Mouse (Mus musculus) neural tube, embryonic 15.5 days (tissue): Measurements from ENCODE around the gene Pdzd2. TPM values are rescaled to one million over a fixed set of nuclear protein-coding genes. Genes with fewer than 3 reads are reported as not detected.

Experiments
- ATAC-seq: fragments of 200-750 bp; cut with Nextera tagmentation; 2 replicates; pipeline ENCODE4 v1.8.0; 2017; ENCODE audit warnings: mild to moderate bottlenecking, moderate TSS enrichment, moderate library complexity; ENCODE audit not compliant: low FRiP score
- H3K27ac ChIP-seq: fragments of 300-500 bp; sonication (generic); replicated peaks from 2 replicates; pipeline ENCODE4 v1.5.1; 2015; ENCODE audit warnings: mild to moderate bottlenecking, inconsistent platforms
- H3K27me3 ChIP-seq: fragments of 300-500 bp; sonication (generic); replicated peaks from 2 replicates; pipeline ENCODE4 v1.6.1; 2015; ENCODE audit warnings: inconsistent platforms
- H3K36me3 ChIP-seq: fragments of 300-500 bp; sonication (generic); 2 replicates; pipeline ENCODE4 v1.6.1; 2015; ENCODE audit warnings: inconsistent platforms
- H3K4me1 ChIP-seq: fragments of 300-500 bp; sonication (generic); 2 replicates; pipeline ENCODE4 v1.6.1; 2015; ENCODE audit warnings: inconsistent platforms
- H3K4me2 ChIP-seq: fragments of 300-500 bp; sonication (generic); 2 replicates; pipeline ENCODE4 v1.6.1; 2015; ENCODE audit warnings: inconsistent platforms, mild to moderate bottlenecking, moderate library complexity
- H3K4me3 ChIP-seq: fragments of 300-500 bp; sonication (generic); replicated peaks from 2 replicates; pipeline ENCODE4 v1.5.1; 2015; ENCODE audit warnings: mild to moderate bottlenecking, inconsistent platforms
- H3K9ac ChIP-seq: fragments of 300-500 bp; sonication (generic); replicated peaks from 2 replicates; pipeline ENCODE4 v1.6.1; 2015; ENCODE audit warnings: mild to moderate bottlenecking, inconsistent platforms
- H3K9me3 ChIP-seq: fragments of 300-500 bp; sonication (generic); replicated peaks from 2 replicates; pipeline ENCODE4 v1.6.1; 2016; ENCODE audit warnings: inconsistent platforms
- WGBS: fragments of 180-500 bp; shearing (Covaris S2); methylation state at CpG from one replicate; pipeline ENCODE4 v1.1.7; 2015; ENCODE audit warnings: mixed read lengths; 5-methylcytosine and 5-hydroxymethylcytosine counted together
- polyA plus RNA-seq: library from polyadenylated mRNA; unstranded; fragments of >200 nt; fragmentation: Nextera tagmentation; extraction: Ambion mirVana; gene quantifications from 2 replicates; pipeline ENCODE4 v1.2.1, GENCODE M21; 2015

The Pdzd2 gene
- polyA plus RNA-seq, 1 experiment from 2014 or later = 16.7 TPM

- Histone ChIP-seq H3K4me3 (no peak overlapping the region), H3K27ac (no peak overlapping the region), H3K4me2 (no peak overlapping the region), H3K36me3 (no peaks in the 10 kb centered on the region), H3K4me1 (no peaks in the 10 kb centered on the region), H3K9ac (no peak overlapping the region), H3K27me3 (no peaks in the 10 kb centered on the region), H3K9me3 (no peaks in the 10 kb centered on the region)
- no peak for ATAC-seq
- 85% methylated on average over 11 of the region's 11 CpGs for WGBS
Observed at GRCm38 (mm10) chr15:12566637-12567440, 172.9 kb downstream of the Pdzd2 start.

DNA sequence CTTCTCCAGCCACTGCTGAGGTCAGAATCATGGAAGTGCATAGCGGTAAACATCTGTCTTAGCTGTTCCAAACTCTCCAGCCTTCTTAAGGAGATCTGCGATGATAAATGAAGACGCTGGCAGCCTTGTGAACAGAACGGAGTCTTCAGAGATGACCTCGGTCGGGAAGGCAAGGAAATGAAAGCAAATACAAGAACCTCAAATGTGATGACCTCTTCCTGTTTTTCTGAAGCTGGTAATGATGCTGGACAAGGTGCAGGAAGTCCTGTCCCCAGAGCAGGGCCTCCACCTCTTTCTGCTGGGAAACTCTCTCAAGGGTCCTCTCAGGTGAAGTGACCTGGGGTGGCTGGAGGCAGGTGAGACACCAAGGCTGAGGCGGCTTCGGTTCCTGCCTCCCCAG lies 174.4 kb downstream of the Pdzd2 start:
- H3K4me3 ChIP-seq = no peak overlapping the region
- no peak overlapping the region for H3K4me2 ChIP-seq
- H3K27ac ChIP-seq = no peak overlapping the region
- peaks cover 3% of the 10 kb centered on the region; the same call in 1 of the 2 replicates for H3K4me1 ChIP-seq
- no peaks in the 10 kb centered on the region for H3K36me3 ChIP-seq
- H3K9ac ChIP-seq = no peak overlapping the region
- H3K27me3 ChIP-seq = no peaks in the 10 kb centered on the region
- H3K9me3 ChIP-seq = no peaks in the 10 kb centered on the region
- no peak for ATAC-seq
- 90% methylated on average over 8 of the region's 8 CpGs for WGBS

GRCm38 (mm10) chr15:12560505-12560904 lies 179.2 kb downstream of the Pdzd2 start:
- Histone ChIP-seq H3K4me1 (peaks cover 3% of the 10 kb centered on the region; the same call in 1 of the 2 replicates), H3K27me3 (no peaks in the 10 kb centered on the region), H3K27ac (no peak overlapping the region), H3K4me2 (no peak overlapping the region), H3K36me3 (no peaks in the 10 kb centered on the region), H3K4me3 (no peak overlapping the region), H3K9ac (no peak overlapping the region), H3K9me3 (no peaks in the 10 kb centered on the region)
- 52% methylated on average over 8 of the region's 8 CpGs for WGBS
- ATAC-seq = no peak

- no peak overlapping the region for H3K9ac ChIP-seq
- peaks cover 3% of the 10 kb centered on the region; the same call in 1 of the 2 replicates for H3K4me1 ChIP-seq
- ATAC-seq = no peak
- no peaks in the 10 kb centered on the region for H3K36me3 ChIP-seq
- no peaks in the 10 kb centered on the region for H3K9me3 ChIP-seq
- H3K4me3 ChIP-seq = no peak overlapping the region
- H3K27ac ChIP-seq = no peak overlapping the region
- no peaks in the 10 kb centered on the region for H3K27me3 ChIP-seq
- no peak overlapping the region for H3K4me2 ChIP-seq
- 71% methylated on average over 11 of the region's 11 CpGs for WGBS
Observed at GRCm38 (mm10) chr15:12557663-12558436, 181.9 kb downstream of the Pdzd2 start.

GRCm38 (mm10) chr15:12553211-12553610 lies 186.5 kb downstream of the Pdzd2 start:
- WGBS = 78% methylated on average over 3 of the region's 3 CpGs
- H3K4me2 ChIP-seq = no peak overlapping the region
- no peak overlapping the region for H3K27ac ChIP-seq

GRCm38 (mm10) chr15:12550919-12551318 lies 188.8 kb downstream of the Pdzd2 start:
- WGBS = 23% methylated on average over 3 of the region's 3 CpGs
- ATAC-seq = no peak
- no peaks in the 10 kb centered on the region for H3K27me3 ChIP-seq
- H3K4me1 ChIP-seq = peaks cover 21% of the 10 kb centered on the region
- H3K36me3 ChIP-seq = no peaks in the 10 kb centered on the region
- no peak overlapping the region for H3K4me2 ChIP-seq
- H3K9me3 ChIP-seq = no peaks in the 10 kb centered on the region
- no peak overlapping the region for H3K4me3 ChIP-seq
- no peak overlapping the region for H3K27ac ChIP-seq
- H3K9ac ChIP-seq = no peak overlapping the region

More at GRCm38 (mm10) chr15:12553211-12553610, 186.5 kb downstream of the Pdzd2 start:
- peaks cover 21% of the 10 kb centered on the region for H3K4me1 ChIP-seq
- no peak for ATAC-seq
- H3K27me3 ChIP-seq = no peaks in the 10 kb centered on the region
- no peaks in the 10 kb centered on the region for H3K9me3 ChIP-seq
- no peak overlapping the region for H3K9ac ChIP-seq
- H3K36me3 ChIP-seq = no peaks in the 10 kb centered on the region
- no peak overlapping the region for H3K4me3 ChIP-seq

DNA sequence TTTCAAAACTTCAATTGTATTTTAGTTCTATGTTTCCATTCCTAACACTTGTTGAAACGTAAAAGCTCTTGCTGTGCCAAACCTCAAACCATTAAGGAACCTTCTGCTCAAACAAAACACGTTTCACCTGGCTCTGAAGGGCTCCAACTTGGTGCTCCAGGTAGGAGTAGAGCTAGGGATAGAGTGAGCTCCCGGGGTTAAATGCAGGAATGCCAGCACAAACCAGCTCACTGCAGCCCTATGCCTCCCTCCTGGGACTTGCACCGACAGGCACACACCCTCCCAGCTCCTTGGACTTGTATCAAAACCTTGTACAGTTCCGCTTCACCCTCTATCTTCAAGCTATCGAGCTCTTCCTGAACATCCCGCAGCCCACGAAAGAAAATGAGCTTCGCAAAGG lies 189.3 kb downstream of the Pdzd2 start:
- Histone ChIP-seq H3K36me3 (no peaks in the 10 kb centered on the region), H3K4me1 (peaks cover 23% of the 10 kb centered on the region), H3K9ac (no peak overlapping the region), H3K27me3 (no peaks in the 10 kb centered on the region), H3K27ac (0 out of 2 replicates have a peak overlapping the region, but pooled peaks have one; percentile 11), H3K9me3 (no peaks in the 10 kb centered on the region), H3K4me2 (peak overlapping the region; percentile 87), H3K4me3 (no peak overlapping the region)
- 39% methylated on average over 9 of the region's 9 CpGs for WGBS
- ATAC-seq = 0 out of 2 replicates have a peak, but pooled peaks have one; percentile 34

- H3K9me3 ChIP-seq = no peaks in the 10 kb centered on the region
- WGBS = 2% methylated on average over 13 of the region's 13 CpGs
- ATAC-seq = 0 out of 2 replicates have a peak, but pooled peaks have one; percentile 25
- H3K27ac ChIP-seq = no peak overlapping the region; the same call in 1 of the 2 replicates
- no peaks in the 10 kb centered on the region for H3K27me3 ChIP-seq
- no peaks in the 10 kb centered on the region for H3K36me3 ChIP-seq
- H3K9ac ChIP-seq = no peak overlapping the region
- peak overlapping the region; percentile 87 for H3K4me2 ChIP-seq
- H3K4me3 ChIP-seq = peak overlapping the region; percentile 42
- H3K4me1 ChIP-seq = peaks cover 23% of the 10 kb centered on the region
Observed at GRCm38 (mm10) chr15:12549919-12550305, 189.8 kb downstream of the Pdzd2 start.

DNA sequence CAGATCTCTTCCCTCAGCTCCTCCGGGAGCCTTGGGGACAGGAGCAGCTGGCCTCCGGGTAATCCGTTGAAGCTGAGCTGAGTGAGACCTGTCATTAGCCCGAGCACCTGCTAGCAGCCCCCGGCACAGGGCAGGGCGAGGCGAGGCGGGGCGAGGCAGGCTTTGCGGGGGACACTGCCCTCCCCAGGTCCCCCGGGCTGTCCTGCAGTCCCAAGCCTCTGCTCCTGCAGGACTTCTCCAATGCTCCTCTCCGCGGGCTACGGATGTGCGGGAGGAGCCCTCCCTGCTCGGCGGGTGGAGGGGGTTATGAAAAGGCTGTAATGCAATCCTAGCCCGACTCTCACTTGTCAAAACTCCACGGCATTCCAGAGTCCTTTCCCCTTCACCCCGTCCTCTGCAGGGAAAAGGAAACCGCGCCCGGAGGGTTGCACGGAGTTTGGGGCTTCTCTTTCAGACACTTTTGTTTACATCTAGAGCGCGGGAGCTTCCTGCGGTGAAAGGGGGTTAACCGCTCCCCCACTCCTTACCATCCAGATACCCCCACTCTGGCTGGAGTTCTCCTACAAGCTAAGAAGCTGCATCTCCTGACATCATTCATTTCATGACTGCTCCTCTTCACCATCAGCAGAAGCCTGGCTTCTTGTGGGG lies 190.3 kb downstream of the Pdzd2 start:
- 1% methylated on average over 28 of the region's 28 CpGs for WGBS
- Histone ChIP-seq H3K27me3 (no peaks in the 10 kb centered on the region), H3K9ac (peak overlapping the region; percentile 49), H3K4me2 (peak overlapping the region; percentile 87), H3K4me1 (peaks cover 23% of the 10 kb centered on the region), H3K27ac (no peak overlapping the region; the same call in 1 of the 2 replicates), H3K4me3 (peak overlapping the region; percentile 42), H3K9me3 (no peaks in the 10 kb centered on the region), H3K36me3 (no peaks in the 10 kb centered on the region)
- peak; percentile 46; the same call in 1 of the 2 replicates for ATAC-seq

- 42% methylated on average over 4 of the region's 4 CpGs for WGBS
- H3K9me3 ChIP-seq = no peaks in the 10 kb centered on the region
- H3K4me1 ChIP-seq = peaks cover 23% of the 10 kb centered on the region
- no peaks in the 10 kb centered on the region for H3K27me3 ChIP-seq
- H3K36me3 ChIP-seq = no peaks in the 10 kb centered on the region
- H3K4me3 ChIP-seq = peak overlapping the region; percentile 42
- H3K27ac ChIP-seq = no peak overlapping the region
- no peak for ATAC-seq
- peak overlapping the region; percentile 87 for H3K4me2 ChIP-seq
- peak overlapping the region; percentile 49; the same call in 1 of the 2 replicates for H3K9ac ChIP-seq
Observed at GRCm38 (mm10) chr15:12548696-12549095, 191.0 kb downstream of the Pdzd2 start.

- Histone ChIP-seq H3K27ac (no peak overlapping the region), H3K4me3 (no peak overlapping the region), H3K27me3 (no peaks in the 10 kb centered on the region), H3K4me2 (no peak overlapping the region), H3K9me3 (no peaks in the 10 kb centered on the region), H3K4me1 (peaks cover 23% of the 10 kb centered on the region), H3K9ac (no peak overlapping the region), H3K36me3 (no peaks in the 10 kb centered on the region)
- 82% methylated on average over 5 of the region's 5 CpGs for WGBS
- no peak for ATAC-seq
Observed at GRCm38 (mm10) chr15:12547640-12548405, 191.9 kb downstream of the Pdzd2 start.
